ENCODE assay signal across 27 mouse cellular contexts in genomic region chr16:13722937-13723336, GRCm38 (mm10). TPM values are rescaled to one million over a fixed set of nuclear protein-coding genes. Genes with fewer than 3 reads are reported as not detected.
A peak's percentile ranks its signal among the peaks of the same experiment; 100 is the strongest.
DNase-seq lines count a peak whose midpoint lies in the region; ATAC-seq lines count a peak whose summit lies in the region.
"Had no signal": no experiment of that assay in that cellular context is flagged by ENCODE, and none has a peak within 500 bp of the region (broad histone marks: within the 10 kb centered on the region; RNA-seq: fewer than 3 reads in every experiment).

No protein-coding gene starts in this region.

- H3K36me3 ChIP-seq in kidney, embryonic 16.5 days (ENCODE audit: insufficient read depth, low read length): no peaks in the 10 kb centered on the region
- no peaks in the 10 kb centered on the region for H3K36me3 ChIP-seq in hindbrain, embryonic 12.5 days
- H3K36me3 ChIP-seq: embryonic facial prominence, embryonic 13.5 days; heart, embryonic 15.5 days; limb, embryonic 10.5 days had no signal

- no peak overlapping the region for H3K9ac ChIP-seq in kidney, embryonic 16.5 days (replicated peaks; ENCODE audit: low read length)
- no peak overlapping the region for H3K9ac ChIP-seq in hindbrain, embryonic 12.5 days
- H3K9ac ChIP-seq: embryonic facial prominence, embryonic 13.5 days; forebrain, embryonic 13.5 days; heart, embryonic 15.5 days; hindbrain, embryonic 14.5 days had no signal

- H3K27me3 ChIP-seq in kidney, embryonic 16.5 days (ENCODE audit: insufficient read depth, low read length): no peaks in the 10 kb centered on the region
- H3K27me3 ChIP-seq in hindbrain, embryonic 12.5 days: no peaks in the 10 kb centered on the region
- H3K27me3 ChIP-seq: embryonic facial prominence, embryonic 13.5 days; forebrain, embryonic 13.5 days; heart, embryonic 15.5 days had no signal

- H3K9me3 ChIP-seq in kidney, embryonic 16.5 days (ENCODE audit: low read length): no peaks in the 10 kb centered on the region
- no peaks in the 10 kb centered on the region for H3K9me3 ChIP-seq in hindbrain, embryonic 12.5 days (replicated peaks)
- H3K9me3 ChIP-seq: embryonic facial prominence, embryonic 13.5 days; forebrain, embryonic 13.5 days; heart, embryonic 15.5 days; limb, embryonic 10.5 days had no signal

- ATAC-seq in kidney, embryonic 16.5 days (ENCODE audit: low FRiP score, low TSS enrichment): no peak
- ATAC-seq in hindbrain, embryonic 12.5 days (ENCODE audit: low FRiP score): no peak
- ATAC-seq: forebrain, embryonic 13.5 days; lung, postnatal 0 days had no signal

- H3K4me2 ChIP-seq in kidney, embryonic 16.5 days (replicated peaks; ENCODE audit: low read depth, low read length): no peak overlapping the region
- H3K4me2 ChIP-seq in hindbrain, embryonic 12.5 days (replicated peaks): no peak overlapping the region
- H3K4me2 ChIP-seq: embryonic facial prominence, embryonic 13.5 days; forebrain, embryonic 13.5 days; heart, embryonic 15.5 days; hindbrain, embryonic 14.5 days had no signal

- no peak overlapping the region for H3K4me3 ChIP-seq in kidney, embryonic 16.5 days (ENCODE audit: low read length)
- no peak overlapping the region for H3K4me3 ChIP-seq in hindbrain, embryonic 12.5 days
- H3K4me3 ChIP-seq: embryonic facial prominence, embryonic 13.5 days; forebrain, embryonic 13.5 days; heart, embryonic 15.5 days; limb, embryonic 10.5 days had no signal

- H3K27ac ChIP-seq in kidney, embryonic 16.5 days (ENCODE audit: low read length): no peak overlapping the region
- H3K27ac ChIP-seq in hindbrain, embryonic 12.5 days: no peak overlapping the region
- H3K27ac ChIP-seq: embryonic facial prominence, embryonic 13.5 days; forebrain, embryonic 13.5 days; heart, embryonic 15.5 days; hindbrain, embryonic 14.5 days; limb, embryonic 10.5 days had no signal

- peak; percentile 2 for DNase-seq in embryo, embryonic 11 days
- DNase-seq in embryo, embryonic 10 days (ENCODE audit: low spot score): no peak
- peak; percentile 14 for DNase-seq in kidney, postnatal 14 days
- DNase-seq in ES-CJ7 (ENCODE audit: low read depth, low spot score): peak; percentile 77
- peak; percentile 3 for DNase-seq in thymus, postnatal 0 days (ENCODE audit: low spot score)
- DNase-seq in adrenal gland, postnatal 25 days: no peak
- DNase-seq: adrenal gland, adult 8-10 months; cerebellum, adult 18-20 months; cerebellum, postnatal 14 days; gastrocnemius, postnatal 36 days; heart, postnatal 36 days; liver; midbrain, embryonic 14.5 days; right cerebral cortex, postnatal 25 days; spleen, adult 18-20 months had no signal

- WGBS in kidney, embryonic 16.5 days: 38% methylated on average over 10 of the region's 10 CpGs
- 39% methylated on average over 10 of the region's 10 CpGs for WGBS in hindbrain, embryonic 12.5 days

- H3K4me1 ChIP-seq in kidney, embryonic 16.5 days (ENCODE audit: insufficient read depth, low read length): no peaks in the 10 kb centered on the region
- H3K4me1 ChIP-seq in hindbrain, embryonic 12.5 days: no peaks in the 10 kb centered on the region
- H3K4me1 ChIP-seq: embryonic facial prominence, embryonic 13.5 days; forebrain, embryonic 13.5 days; heart, embryonic 15.5 days had no signal

RNA-seq across cellular contexts. Expression of gene Pla2g10, which starts 7.8 kb away (rescaled TPM):
- 0.35 TPM in 1 of 2 replicates, not detected in the other for polyA plus RNA-seq in kidney, embryonic 16.5 days (2015; fragmentation: Nextera tagmentation; extraction: Ambion mirVana)
- 0.67 and 1.1 TPM in 2 replicates for polyA plus RNA-seq in thymus, postnatal 0 days (2015; fragmentation: Nextera tagmentation; extraction: Ambion mirVana)
- not detected in 2 replicates for total RNA-seq in adrenal gland, postnatal 25 days (2021)
- polyA plus RNA-seq in hindbrain, embryonic 12.5 days (2016; fragmentation: Nextera tagmentation; extraction: Ambion mirVana): 0.62 and 0.89 TPM in 2 replicates
- total RNA-seq: adrenal gland, adult 8-10 months; gastrocnemius, adult 18-20 months; gastrocnemius, postnatal 36 days; heart, postnatal 36 days; layer of hippocampus, postnatal 10 days; megakaryocyte-erythroid progenitor cell, adult 5-6 weeks had no signal
- polyA plus RNA-seq: midbrain, embryonic 14.5 days; neural tube, embryonic 11.5 days had no signal

RNA-seq across cellular contexts. Expression of gene 3110001I22Rik, which starts 51.2 kb away (rescaled TPM):
- 4.9 and 5.9 TPM in 2 replicates for polyA plus RNA-seq in kidney, embryonic 16.5 days (2015; fragmentation: Nextera tagmentation; extraction: Ambion mirVana)
- 8.5 TPM in 2 replicates for polyA plus RNA-seq in thymus, postnatal 0 days (2015; fragmentation: Nextera tagmentation; extraction: Ambion mirVana)
- total RNA-seq in adrenal gland, postnatal 25 days (2021): 5.6 and 7.8 TPM in 2 replicates
- 10.1 and 10.2 TPM in 2 replicates for polyA plus RNA-seq in hindbrain, embryonic 12.5 days (2016; fragmentation: Nextera tagmentation; extraction: Ambion mirVana)

RNA-seq across cellular contexts. Expression of gene Bfar, which starts 51.3 kb away (rescaled TPM):
- 53.7 and 58.0 TPM in 2 replicates for polyA plus RNA-seq in kidney, embryonic 16.5 days (2015; fragmentation: Nextera tagmentation; extraction: Ambion mirVana)
- 39.4 and 40.5 TPM in 2 replicates for polyA plus RNA-seq in thymus, postnatal 0 days (2015; fragmentation: Nextera tagmentation; extraction: Ambion mirVana)
- total RNA-seq in adrenal gland, postnatal 25 days (2021): 52.8 and 60.4 TPM in 2 replicates
- polyA plus RNA-seq in hindbrain, embryonic 12.5 days (2016; fragmentation: Nextera tagmentation; extraction: Ambion mirVana): 47.6 and 48.2 TPM in 2 replicates

RNA-seq across cellular contexts. Expression of gene Parn, which starts 55.0 kb away (rescaled TPM):
- 48.3 and 49.1 TPM in 2 replicates for polyA plus RNA-seq in kidney, embryonic 16.5 days (2015; fragmentation: Nextera tagmentation; extraction: Ambion mirVana)
- polyA plus RNA-seq in thymus, postnatal 0 days (2015; fragmentation: Nextera tagmentation; extraction: Ambion mirVana): 41.7 TPM in 2 replicates
- 36.5 and 47.5 TPM in 2 replicates for total RNA-seq in adrenal gland, postnatal 25 days (2021)
- 44.0 and 44.6 TPM in 2 replicates for polyA plus RNA-seq in hindbrain, embryonic 12.5 days (2016; fragmentation: Nextera tagmentation; extraction: Ambion mirVana)

RNA-seq across cellular contexts. Expression of gene Rrn3, which starts 57.6 kb away (rescaled TPM):
- 63.8 and 69.8 TPM in 2 replicates for polyA plus RNA-seq in kidney, embryonic 16.5 days (2015; fragmentation: Nextera tagmentation; extraction: Ambion mirVana)
- 48.8 and 51.5 TPM in 2 replicates for polyA plus RNA-seq in thymus, postnatal 0 days (2015; fragmentation: Nextera tagmentation; extraction: Ambion mirVana)
- total RNA-seq in adrenal gland, postnatal 25 days (2021): 48.6 and 50.0 TPM in 2 replicates
- 124 and 127 TPM in 2 replicates for polyA plus RNA-seq in hindbrain, embryonic 12.5 days (2016; fragmentation: Nextera tagmentation; extraction: Ambion mirVana)

Comparison
In these comparisons a context has a peak if more than half of its experiments do, and no peak if none do; other contexts are left out.
1. DNase-seq: peak in embryo, embryonic 11 days (single experiment), kidney, postnatal 14 days (single experiment), ES-CJ7 (single experiment) and thymus, postnatal 0 days (single experiment); none in embryo, embryonic 10 days (single experiment) and adrenal gland, postnatal 25 days (single experiment).